Mouse (Mus musculus) C2C12 (cell line): Measurements from ENCODE around the gene Gm43302.
"Not testable (repeated sequence)": the region's sequence is repeated elsewhere in the genome, so short reads cannot be mapped to it uniquely, and the experiment has no call there.

ENCODE experiments used
- CEBPB ChIP-seq: IDR thresholded peaks from one replicate; pipeline ENCODE4 v1.6.1; 2011; ENCODE audit warnings: low read depth, mild to moderate bottlenecking, control low read depth, moderate library complexity
- CTCF ChIP-seq: IDR thresholded peaks from one replicate; pipeline ENCODE4 v1.5.1; 2011; ENCODE audit not compliant: control insufficient read depth, insufficient read depth, insufficient read length
- FOSL1 ChIP-seq: IDR thresholded peaks from one replicate; pipeline ENCODE4 v1.8.0; 2011; ENCODE audit warnings: mild to moderate bottlenecking, low read length; ENCODE audit not compliant: poor library complexity, insufficient read depth, severe bottlenecking
- MYOD1 ChIP-seq: IDR thresholded peaks from one replicate; pipeline ENCODE4 v1.6.1; 2011; ENCODE audit warnings: low read depth; ENCODE audit not compliant: control insufficient read depth, insufficient read length
- MYOG ChIP-seq: IDR thresholded peaks from one replicate; pipeline ENCODE4 v1.6.1; 2011; ENCODE audit not compliant: control insufficient read depth, insufficient read length; ENCODE audit errors: extremely low read depth
- USF1 ChIP-seq: IDR thresholded peaks from one replicate; pipeline ENCODE4 v1.6.1; 2011; ENCODE audit warnings: low read depth, mild to moderate bottlenecking, control low read depth, moderate library complexity

GRCm38 (mm10) chr5:105236040-105236439, 57.5 kb downstream of the Gm43302 start:
- TF ChIP-seq CTCF, USF1, CEBPB, MYOD1, MYOG, FOSL1: not testable (repeated sequence)
